Mouse (Mus musculus): Measurements from ENCODE around the gene Ddx50.
"Not testable (repeated sequence)": the region's sequence is repeated elsewhere in the genome, so short reads cannot be mapped to it uniquely, and the experiment has no call there.

Ddx50 gene

DNA sequence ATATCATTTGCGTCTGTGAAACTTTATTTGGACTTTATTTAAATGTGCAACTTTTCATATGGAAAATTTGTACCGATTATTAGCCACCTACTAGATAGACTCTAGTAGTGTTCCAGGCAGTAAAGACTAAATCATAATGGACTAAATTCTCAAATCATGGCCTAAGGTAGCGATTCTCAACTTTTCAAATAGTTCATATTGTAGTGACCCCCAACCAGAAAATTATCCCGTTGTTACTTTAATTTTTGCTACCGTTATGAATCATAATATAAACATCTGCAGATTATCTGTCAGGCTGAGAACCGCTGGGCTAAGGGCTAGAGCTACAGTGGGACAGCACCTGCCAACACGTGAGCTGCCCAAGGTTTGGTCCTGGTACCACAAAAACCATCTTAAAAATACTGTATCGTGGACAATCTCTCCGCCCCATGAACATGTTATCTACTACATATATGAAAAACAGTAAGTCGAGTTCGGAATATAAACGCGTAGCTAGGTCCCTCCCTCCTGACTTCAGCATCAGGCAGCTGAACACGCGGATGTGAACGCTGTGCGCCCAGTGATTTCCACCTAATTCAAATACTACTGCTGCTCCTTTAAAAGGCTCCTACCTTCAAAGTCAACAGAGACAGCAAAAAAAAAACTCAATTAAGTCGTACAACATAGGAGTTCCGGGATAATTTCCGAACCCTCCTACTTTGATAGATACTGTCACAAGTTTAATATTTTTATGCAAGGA, 49.8 kb downstream of the Ddx50 start:
- peak; percentile 63 for DNase-seq (ENCODE audit: low read depth)

- DNase-seq (ENCODE audit: low read depth) = peak; percentile 55
Observed at GRCm38 (mm10) chr10:62600056-62600455, 51.0 kb downstream of the Ddx50 start.

GRCm38 (mm10) chr10:62599311-62599710, 51.7 kb downstream of the Ddx50 start:
- peak; percentile 24 for DNase-seq (ENCODE audit: low read depth)

GRCm38 (mm10) chr10:62592496-62592895, 58.5 kb downstream of the Ddx50 start:
- DNase-seq (ENCODE audit: low read depth) = no peak

- DNase-seq (ENCODE audit: low read depth) = peak; percentile 94
Observed at GRCm38 (mm10) chr10:62590200-62590599, 60.8 kb downstream of the Ddx50 start.

- no peak for DNase-seq (ENCODE audit: low read depth)
Observed at GRCm38 (mm10) chr10:62588616-62589015, 62.4 kb downstream of the Ddx50 start.

GRCm38 (mm10) chr10:62583245-62583644, 67.8 kb downstream of the Ddx50 start:
- DNase-seq (ENCODE audit: low read depth) = no peak

DNA sequence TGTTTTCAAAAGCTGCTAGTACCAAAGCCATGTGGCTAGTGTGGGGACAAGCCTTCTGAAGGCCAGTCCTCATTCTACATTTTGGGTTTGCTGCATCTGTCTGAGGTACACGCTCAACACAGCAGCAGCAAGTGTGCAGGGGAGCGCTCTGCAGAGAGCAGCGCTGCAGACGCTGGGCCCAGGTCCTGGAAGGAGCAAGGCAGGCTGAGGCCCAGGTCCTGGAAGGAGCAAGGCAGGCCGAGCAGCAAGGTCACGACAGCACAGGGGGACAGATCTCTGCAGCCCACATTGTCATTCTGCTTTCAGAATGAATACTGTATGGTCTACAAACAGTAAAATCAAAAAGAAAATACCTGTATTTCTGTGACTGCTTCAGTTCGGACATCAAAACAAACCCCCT, 68.3 kb downstream of the Ddx50 start:
- no peak for DNase-seq (ENCODE audit: low read depth)

DNA sequence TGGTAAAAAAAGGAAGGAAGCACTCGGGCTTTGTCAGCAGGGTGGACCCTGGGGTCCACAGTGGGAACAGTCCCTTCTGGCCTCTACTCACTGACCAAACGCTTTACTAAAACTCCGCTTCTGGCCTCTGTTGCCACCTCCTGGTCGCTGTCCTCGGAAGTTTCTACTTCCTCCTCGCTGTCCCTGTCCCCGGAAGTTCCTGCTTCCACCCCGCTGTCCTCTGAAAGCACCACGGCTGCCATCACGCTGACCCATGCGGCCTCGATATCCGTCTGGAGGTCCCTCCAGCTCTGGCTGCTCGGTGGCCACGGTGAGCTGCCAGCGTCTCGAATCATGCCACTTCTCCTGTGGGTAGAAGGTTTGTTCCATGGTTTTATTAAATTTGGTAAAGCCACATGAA, 68.8 kb downstream of the Ddx50 start:
- no peak for DNase-seq (ENCODE audit: low read depth)

DNA sequence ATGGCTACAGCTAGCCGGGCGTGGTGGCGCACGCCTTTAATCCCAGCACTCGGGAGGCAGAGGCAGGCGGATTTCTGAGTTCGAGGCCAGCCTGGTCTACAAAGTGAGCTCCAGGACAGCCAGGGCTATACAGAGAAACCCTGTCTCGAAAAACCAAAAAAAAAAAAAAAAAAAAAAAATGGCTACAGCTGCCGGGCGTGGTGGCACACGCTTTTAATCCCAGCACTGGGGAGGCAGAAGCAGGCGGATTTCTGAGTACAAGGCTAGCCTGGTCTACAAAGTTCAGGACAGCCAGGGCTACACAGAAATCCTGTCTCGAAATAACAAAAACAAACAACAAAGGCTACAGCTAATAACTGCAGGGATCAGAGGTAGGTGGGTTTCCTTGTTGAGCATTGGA, 71.9 kb downstream of the Ddx50 start:
- DNase-seq (ENCODE audit: low read depth) = not testable (repeated sequence)

DNA sequence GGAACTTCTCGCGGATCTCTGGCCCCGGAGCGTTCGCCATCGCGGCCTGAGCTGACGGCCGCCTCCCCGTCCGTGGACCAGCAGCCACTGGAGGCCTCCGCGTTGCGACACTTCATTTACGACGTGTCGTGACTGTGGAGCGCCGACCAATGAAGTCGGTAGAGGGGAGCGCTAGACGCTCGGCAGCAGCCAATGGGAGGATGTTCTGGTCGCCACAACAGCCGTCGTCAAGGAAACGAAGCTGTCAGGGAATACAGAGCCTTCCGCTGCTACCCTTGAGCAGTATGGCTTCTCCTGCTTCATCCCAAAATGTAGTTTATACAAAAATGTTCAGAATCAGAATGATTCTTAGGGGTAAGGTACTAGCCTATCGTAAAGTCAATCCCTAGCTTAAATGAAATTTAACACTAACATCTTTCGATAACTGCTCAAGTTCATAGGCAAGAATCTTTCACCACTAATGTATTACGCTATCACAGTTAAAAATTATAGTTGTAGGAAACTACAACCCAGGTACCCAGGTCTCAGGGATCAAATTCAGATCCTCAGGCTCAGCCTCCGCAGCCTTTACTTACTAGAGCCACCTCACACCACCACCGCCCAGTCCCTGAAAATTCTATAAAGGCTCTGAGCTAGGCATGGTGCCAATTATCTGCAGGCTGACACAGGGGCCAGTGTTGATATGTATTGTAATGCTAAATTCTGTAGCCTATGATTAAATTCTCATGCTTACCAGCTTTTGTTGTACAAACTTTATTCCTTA, 72.5 kb downstream of the Ddx50 start, which contains the start of gene Kif1bp:
Gene Kif1bp, minus strand, starts transcription at position 120 of the 763 bp plus-strand sequence.
- DNase-seq (ENCODE audit: low read depth) = peak; percentile 99

DNA sequence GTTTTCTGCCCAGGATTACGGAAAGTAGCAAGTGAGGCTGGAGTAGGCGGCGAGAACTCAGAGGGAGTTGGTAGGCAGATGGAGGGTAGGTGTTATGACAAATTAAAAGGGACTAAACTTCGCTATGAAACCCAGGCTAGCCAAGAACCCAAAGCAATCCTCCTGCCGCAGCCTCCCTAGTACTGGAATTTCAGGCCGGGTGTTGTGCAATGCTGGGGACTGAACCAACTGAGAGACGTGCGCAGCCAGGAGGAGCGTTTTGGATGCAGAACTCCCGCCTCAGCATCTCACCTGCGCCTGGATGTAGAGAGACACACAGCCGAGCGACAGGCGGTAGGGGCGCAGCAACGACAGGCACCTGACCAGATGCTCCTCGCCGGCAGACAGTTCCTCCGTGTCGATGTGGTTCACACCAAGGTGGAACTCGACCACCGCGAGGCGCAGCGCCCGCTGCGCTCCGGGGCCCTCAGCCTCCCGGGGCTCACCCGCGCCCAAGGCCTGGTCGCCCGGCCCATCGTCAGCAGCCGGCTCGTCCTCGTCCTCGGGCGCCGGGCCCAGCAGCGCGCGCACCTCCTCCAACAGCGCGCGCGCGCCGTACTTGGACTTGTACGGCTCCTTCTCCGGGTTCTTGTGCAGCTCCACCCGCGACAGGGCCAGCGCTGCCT, 73.2 kb downstream of the Ddx50 start:
- no peak for DNase-seq (ENCODE audit: low read depth)

GRCm38 (mm10) chr10:62575001-62575400, 76.0 kb downstream of the Ddx50 start:
- peak; percentile 88 for DNase-seq (ENCODE audit: low read depth)

DNA sequence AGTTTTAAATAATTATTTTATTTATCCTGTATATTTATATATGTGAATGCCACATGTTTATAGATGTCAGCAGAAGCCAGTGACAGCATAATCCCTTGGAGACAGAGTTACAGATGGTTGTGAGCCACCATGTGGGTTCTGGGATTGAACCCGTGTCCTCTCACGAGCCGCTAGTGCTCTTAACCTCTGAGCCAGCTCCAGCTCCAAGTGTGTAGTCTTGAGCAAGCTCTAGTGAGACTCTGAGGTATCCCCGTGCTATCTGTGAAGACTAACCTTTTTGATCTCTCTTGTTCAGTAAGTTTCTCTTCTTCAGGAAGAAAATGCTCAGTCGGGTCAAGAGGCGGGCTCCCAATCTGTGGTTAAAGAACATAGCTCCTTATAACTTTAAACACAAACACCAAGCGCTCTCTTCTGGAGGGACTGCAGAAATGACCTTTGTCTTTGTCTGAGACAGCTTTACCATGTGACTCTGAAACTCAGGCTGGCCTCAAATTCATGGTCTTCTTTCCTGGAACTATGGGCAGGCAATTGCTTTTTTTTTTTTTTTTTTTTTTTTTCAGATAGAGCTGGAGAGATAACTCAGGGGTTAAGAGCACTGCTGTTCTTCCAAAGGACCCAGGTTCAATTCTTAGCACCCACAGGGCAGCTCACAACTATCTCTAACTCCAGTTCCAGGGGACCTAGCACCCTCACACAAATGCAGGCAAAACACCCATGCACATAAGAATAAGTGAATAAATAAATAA, 80.7 kb downstream of the Ddx50 start:
- peak; percentile 55 for DNase-seq (ENCODE audit: low read depth)

GRCm38 (mm10) chr10:62568861-62569260, 82.2 kb downstream of the Ddx50 start:
- no peak for DNase-seq (ENCODE audit: low read depth)

Measured in 416B (cell line).